Mouse (Mus musculus) myocyte (in vitro differentiated cells): Measurements from ENCODE around the gene Cyp4x1. TPM values are rescaled to one million over a fixed set of nuclear protein-coding genes. Genes with fewer than 3 reads are reported as not detected.
A peak's percentile ranks its signal among the peaks of the same experiment; 100 is the strongest.

ENCODE experiments used
- H3K27me3 ChIP-seq: one replicate; pipeline ENCODE4 v1.6.1; 2011; ENCODE audit not compliant: control insufficient read depth, insufficient read depth, insufficient read length
- H3K36me3 ChIP-seq: one replicate; pipeline ENCODE4 v1.6.1; 2011; ENCODE audit not compliant: control insufficient read depth, insufficient read depth
- H3K4me2 ChIP-seq: one replicate; pipeline ENCODE4 v1.6.1; 2011; ENCODE audit warnings: low read depth, control low read depth
- H3K4me3 ChIP-seq: one replicate; pipeline ENCODE4 v1.5.1; 2011; ENCODE audit warnings: mild to moderate bottlenecking, control low read depth, moderate library complexity
- H3K79me2 ChIP-seq: one replicate; pipeline ENCODE4 v1.6.1; 2011; ENCODE audit not compliant: control insufficient read depth, insufficient read depth
- H3ac ChIP-seq: one replicate; pipeline ENCODE4 v1.6.1; 2011; ENCODE audit not compliant: control insufficient read depth, insufficient read length
- CEBPB ChIP-seq: IDR thresholded peaks from 2 replicates; pipeline ENCODE4 v1.6.1; 2011; ENCODE audit warnings: mild to moderate bottlenecking, moderate library complexity; ENCODE audit not compliant: poor library complexity, insufficient read depth, severe bottlenecking
- E2F4 ChIP-seq: IDR thresholded peaks from one replicate; pipeline ENCODE4 v1.6.1; 2011; ENCODE audit warnings: mild to moderate bottlenecking, control low read depth, moderate library complexity; ENCODE audit not compliant: insufficient read depth
- MAX ChIP-seq: IDR thresholded peaks from one replicate; pipeline ENCODE4 v1.6.1; 2011; ENCODE audit warnings: low read depth, mild to moderate bottlenecking, control low read depth
- MYOD1 ChIP-seq, 3 experiments: IDR thresholded peaks; one replicate each; pipeline ENCODE4 v1.6.1; 2011; ENCODE audit warnings: control low read depth in 2 of 3, low read depth in 2 of 3, mild to moderate bottlenecking in 2 of 3, moderate library complexity in 1 of 3; ENCODE audit not compliant: insufficient read length in 2 of 3, control insufficient read depth in 1 of 3
- MYOG ChIP-seq, 3 experiments: IDR thresholded peaks; one replicate each; pipeline ENCODE4 v1.6.1; 2011; ENCODE audit warnings: control low read depth in 2 of 3, low read depth in 2 of 3, mild to moderate bottlenecking in 2 of 3; ENCODE audit not compliant: insufficient read length in 2 of 3, control insufficient read depth in 1 of 3, insufficient read depth in 1 of 3
- POLR2A ChIP-seq: IDR thresholded peaks from one replicate; pipeline ENCODE4 v1.6.1; 2011; ENCODE audit warnings: low read depth, mild to moderate bottlenecking, control low read depth, moderate library complexity; ENCODE audit not compliant: insufficient read length
- POLR2AphosphoS2 ChIP-seq: IDR thresholded peaks from one replicate; pipeline ENCODE4 v1.6.1; 2011; ENCODE audit warnings: low read depth, control low read depth; ENCODE audit not compliant: insufficient read length
- REST ChIP-seq: IDR thresholded peaks from one replicate; pipeline ENCODE4 v1.6.1; 2011; ENCODE audit warnings: mild to moderate bottlenecking, control low read depth, moderate library complexity; ENCODE audit not compliant: insufficient read depth, insufficient read length
- SRF ChIP-seq: IDR thresholded peaks from one replicate; pipeline ENCODE4 v1.6.1; 2011; ENCODE audit warnings: low read depth; ENCODE audit not compliant: control insufficient read depth, insufficient read length
- TCF12 ChIP-seq: IDR thresholded peaks from one replicate; pipeline ENCODE4 v1.6.1; 2011; ENCODE audit warnings: mild to moderate bottlenecking, control low read depth; ENCODE audit not compliant: poor library complexity, insufficient read depth, severe bottlenecking
- TCF3 ChIP-seq: IDR thresholded peaks from one replicate; pipeline ENCODE4 v1.6.1; 2011; ENCODE audit warnings: low read depth, control low read depth; ENCODE audit not compliant: insufficient read length
- USF1 ChIP-seq: IDR thresholded peaks from one replicate; pipeline ENCODE4 v1.6.1; 2011; ENCODE audit warnings: low read depth, mild to moderate bottlenecking, control low read depth, moderate library complexity
- polyA plus RNA-seq: library from polyadenylated mRNA; unstranded; fragments of >200 nt; fragmentation: generic; extraction: Trizol; gene quantifications from one replicate; pipeline ENCODE4 v1.2.1, GENCODE M21; 2012; ENCODE audit warnings: missing spikeins

Cyp4x1 gene
- polyA plus RNA-seq, 1 experiment = not detected

GRCm38 (mm10) chr4:115121162-115121561 lies 12.9 kb downstream of the Cyp4x1 start:
- no peaks in the 10 kb centered on the region for H3K27me3 ChIP-seq
- H3ac ChIP-seq = no peak overlapping the region
- H3K79me2 ChIP-seq = no peaks in the 10 kb centered on the region
- no peak overlapping the region for H3K4me2 ChIP-seq
- no peaks in the 10 kb centered on the region for H3K36me3 ChIP-seq
- H3K4me3 ChIP-seq = no peak overlapping the region
- no peak for TF ChIP-seq TCF3
- no peak for TF ChIP-seq MAX
- no peak for TF ChIP-seq MYOG (IDR thresholded peaks at IDR 0.05; ENCODE audit: control insufficient read depth in 1 of 3, insufficient read depth in 1 of 3, insufficient read length in 2 of 3, low read depth in 2 of 3)
- no peak for TF ChIP-seq CEBPB
- TF ChIP-seq MYOD1 (IDR thresholded peaks at IDR 0.05; ENCODE audit: control insufficient read depth in 1 of 3, insufficient read length in 2 of 3, low read depth in 2 of 3) = no peak
- no peak for TF ChIP-seq POLR2AphosphoS2
- TF ChIP-seq E2F4 = no peak
- no peak for TF ChIP-seq REST

GRCm38 (mm10) chr4:115119642-115120041 lies 14.4 kb downstream of the Cyp4x1 start:
- Histone ChIP-seq H3K4me3 (no peak overlapping the region), H3K4me2 (no peak overlapping the region), H3K36me3 (no peaks in the 10 kb centered on the region), H3ac (no peak overlapping the region), H3K79me2 (no peaks in the 10 kb centered on the region), H3K27me3 (no peaks in the 10 kb centered on the region)
- TF ChIP-seq E2F4 (no peak), MYOG (IDR thresholded peaks at IDR 0.05; ENCODE audit: control insufficient read depth in 1 of 3, insufficient read depth in 1 of 3, insufficient read length in 2 of 3, low read depth in 2 of 3) (no peak), POLR2AphosphoS2 (no peak), POLR2A (no peak), MAX (no peak)

- no peaks in the 10 kb centered on the region for H3K27me3 ChIP-seq
These were observed 20.8 kb downstream of the Cyp4x1 start for GRCm38 (mm10) chr4:115113266-115113665.

DNA sequence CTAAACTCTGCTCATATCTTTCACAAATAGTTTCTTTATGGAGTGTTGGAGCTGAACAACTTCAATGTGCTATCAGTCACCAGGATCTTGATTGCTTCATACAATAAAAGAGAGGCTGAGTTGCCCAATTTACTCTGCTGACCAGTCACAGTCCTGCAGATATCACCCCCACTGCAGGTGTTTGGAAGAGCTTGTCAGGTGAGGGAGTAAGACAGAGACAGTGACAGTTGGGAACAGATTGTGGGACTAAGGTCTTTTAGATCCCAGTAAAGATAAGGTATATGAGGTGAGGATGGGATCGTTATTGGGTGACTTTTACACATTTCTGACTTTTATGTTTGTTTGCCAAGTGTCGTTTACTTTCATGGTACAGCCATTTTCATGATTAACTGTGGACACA lies 22.9 kb downstream of the Cyp4x1 start:
- Histone ChIP-seq H3ac (no peak overlapping the region), H3K36me3 (no peaks in the 10 kb centered on the region), H3K27me3 (no peaks in the 10 kb centered on the region), H3K4me2 (no peak overlapping the region), H3K4me3 (no peak overlapping the region), H3K79me2 (no peaks in the 10 kb centered on the region)
- no peak for TF ChIP-seq POLR2A
- TF ChIP-seq REST = no peak
- TF ChIP-seq MYOD1 (IDR thresholded peaks at IDR 0.05; ENCODE audit: control insufficient read depth in 1 of 3, insufficient read length in 2 of 3, low read depth in 2 of 3) = no peak
- TF ChIP-seq E2F4 = no peak
- no peak for TF ChIP-seq CEBPB
- TF ChIP-seq MAX = no peak
- TF ChIP-seq USF1 = no peak
- TF ChIP-seq TCF3 = no peak
- no peak for TF ChIP-seq SRF
- TF ChIP-seq TCF12 = no peak
- no peak for TF ChIP-seq POLR2AphosphoS2
- TF ChIP-seq MYOG (IDR thresholded peaks at IDR 0.05; ENCODE audit: control insufficient read depth in 1 of 3, insufficient read depth in 1 of 3, insufficient read length in 2 of 3, low read depth in 2 of 3) = no peak

More at GRCm38 (mm10) chr4:115113266-115113665, 20.8 kb downstream of the Cyp4x1 start:
- Histone ChIP-seq H3ac (no peak overlapping the region), H3K79me2 (no peaks in the 10 kb centered on the region), H3K4me3 (no peak overlapping the region), H3K36me3 (no peaks in the 10 kb centered on the region), H3K4me2 (no peak overlapping the region)
- TF ChIP-seq MAX (no peak), REST (no peak), TCF3 (no peak), USF1 (no peak), MYOD1 (IDR thresholded peaks at IDR 0.05; ENCODE audit: control insufficient read depth in 1 of 3, insufficient read length in 2 of 3, low read depth in 2 of 3) (no peak), CEBPB (no peak), MYOG (IDR thresholded peaks at IDR 0.05; ENCODE audit: control insufficient read depth in 1 of 3, insufficient read depth in 1 of 3, insufficient read length in 2 of 3, low read depth in 2 of 3) (no peak), POLR2A (no peak), POLR2AphosphoS2 (no peak), SRF (no peak)

DNA sequence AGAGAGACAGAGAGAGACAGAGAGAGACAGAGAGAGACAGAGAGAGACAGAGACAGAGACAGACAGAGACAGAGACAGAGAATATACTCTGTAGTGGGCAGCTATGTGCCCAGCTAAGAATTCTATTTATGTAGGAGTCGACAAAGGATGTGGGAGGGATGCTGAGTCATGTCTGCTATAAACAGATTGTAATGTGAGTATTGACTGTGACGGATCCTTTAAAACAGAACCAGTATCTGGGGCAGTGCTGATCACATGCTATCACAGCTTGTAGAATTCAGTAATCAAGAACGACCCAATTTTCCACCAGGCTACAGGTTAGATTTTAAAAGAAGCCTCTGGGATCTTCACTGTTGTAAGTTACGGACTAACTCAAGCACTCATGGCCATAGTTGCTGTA lies 30.6 kb downstream of the Cyp4x1 start:
- Histone ChIP-seq H3K4me2 (peak overlapping the region; percentile 53), H3ac (no peak overlapping the region), H3K36me3 (no peaks in the 10 kb centered on the region), H3K27me3 (no peaks in the 10 kb centered on the region), H3K4me3 (no peak overlapping the region), H3K79me2 (no peaks in the 10 kb centered on the region)
- TF ChIP-seq CEBPB (no peak), MAX (no peak), SRF (no peak), MYOD1 (IDR thresholded peaks at IDR 0.05; ENCODE audit: control insufficient read depth in 1 of 3, insufficient read length in 2 of 3, low read depth in 2 of 3) (no peak), E2F4 (no peak), POLR2AphosphoS2 (no peak), TCF3 (no peak), MYOG (IDR thresholded peaks at IDR 0.05; ENCODE audit: control insufficient read depth in 1 of 3, insufficient read depth in 1 of 3, insufficient read length in 2 of 3, low read depth in 2 of 3) (no peak), TCF12 (no peak), REST (no peak), USF1 (no peak), POLR2A (no peak)
